Mouse (Mus musculus) embryonic facial prominence, embryonic 10.5 days (tissue): Measurements from ENCODE around the gene Il16. TPM values are rescaled to one million over a fixed set of nuclear protein-coding genes. Genes with fewer than 3 reads are reported as not detected.

ENCODE experiments used
- DNase-seq: peaks from one replicate; pipeline ENCODE4 v3.0.0-alpha.2; 2017; ENCODE audit warnings: low spot score
- H3K27ac ChIP-seq: fragments of 300-500 bp; sonication (generic); replicated peaks from 2 replicates; pipeline ENCODE4 v1.5.1; 2016; ENCODE audit warnings: mild to moderate bottlenecking
- H3K27me3 ChIP-seq: fragments of 300-500 bp; sonication (generic); replicated peaks from 2 replicates; pipeline ENCODE4 v1.6.1; 2016; ENCODE audit warnings: low read depth, mild to moderate bottlenecking; ENCODE audit not compliant: poor library complexity, severe bottlenecking
- H3K36me3 ChIP-seq: fragments of 300-500 bp; sonication (generic); replicated peaks from 2 replicates; pipeline ENCODE4 v1.6.1; 2016; ENCODE audit warnings: mild to moderate bottlenecking, moderate library complexity
- H3K4me1 ChIP-seq: fragments of 300-500 bp; sonication (generic); 2 replicates; pipeline ENCODE4 v1.6.1; 2016
- H3K4me3 ChIP-seq: fragments of 300-500 bp; sonication (generic); 2 replicates; pipeline ENCODE4 v1.5.1; 2016; ENCODE audit warnings: mild to moderate bottlenecking, moderate library complexity
- H3K9me3 ChIP-seq: fragments of 300-500 bp; sonication (generic); 2 replicates; pipeline ENCODE4 v1.6.1; 2016; ENCODE audit warnings: mild to moderate bottlenecking
- WGBS: fragments of 180-500 bp; shearing (Covaris S2); methylation state at CpG from one replicate; pipeline ENCODE4 v1.1.7; 2016; 5-methylcytosine and 5-hydroxymethylcytosine counted together
- polyA plus RNA-seq: library from polyadenylated mRNA; unstranded; fragments of >200 nt; fragmentation: Nextera tagmentation; extraction: Ambion mirVana; gene quantifications from 2 replicates; pipeline ENCODE4 v1.2.1, GENCODE M21; 2016

Il16 gene
- polyA plus RNA-seq, 1 experiment from 2014 or later: 1.9 TPM

- DNase-seq: peak; percentile 91
- peak within 1 kb of the TSS; percentile 85 for H3K27ac ChIP-seq
Measured at GRCm38 (mm10) chr7:83631828-83632681, 113.5 kb downstream of the Il16 start, which contains the start of gene Stard5. Gene Stard5, plus strand, starts transcription at chr7:83631959.

GRCm38 (mm10) chr7:83631073-83631827, 114.3 kb downstream of the Il16 start:
- peaks cover 26% of the 10 kb centered on the region for H3K4me1 ChIP-seq
- H3K27ac ChIP-seq: peak overlapping the region; percentile 85
- no peak for DNase-seq
- WGBS: 16% methylated on average over 11 of the region's 11 CpGs
- peaks cover 5% of the 10 kb centered on the region; the same call in 1 of the 2 replicates for H3K36me3 ChIP-seq
- H3K27me3 ChIP-seq: no peaks in the 10 kb centered on the region
- peak overlapping the region; percentile 77 for H3K4me3 ChIP-seq
- H3K9me3 ChIP-seq: no peaks in the 10 kb centered on the region

More at GRCm38 (mm10) chr7:83631828-83632681, 113.5 kb downstream of the Il16 start, which contains the start of gene Stard5:
- H3K36me3 ChIP-seq: peaks cover 13% of the 10 kb centered on the region
- H3K4me1 ChIP-seq: peaks cover 26% of the 10 kb centered on the region
- under 1% methylated on average over 35 of the region's 35 CpGs for WGBS
- H3K27me3 ChIP-seq: no peaks in the 10 kb centered on the region
- H3K9me3 ChIP-seq: no peaks in the 10 kb centered on the region
- H3K4me3 ChIP-seq: peak within 1 kb of the TSS; percentile 77

- Histone ChIP-seq H3K27ac (no peak overlapping the region), H3K27me3 (no peaks in the 10 kb centered on the region), H3K4me1 (peaks cover 15% of the 10 kb centered on the region), H3K9me3 (no peaks in the 10 kb centered on the region), H3K4me3 (no peak overlapping the region), H3K36me3 (no peaks in the 10 kb centered on the region)
- WGBS: 91% methylated on average over 4 of the region's 4 CpGs
- no peak for DNase-seq
Measured at GRCm38 (mm10) chr7:83627369-83627768, 118.2 kb downstream of the Il16 start.

- no peak overlapping the region for H3K27ac ChIP-seq
- WGBS: 90% methylated on average over 8 of the region's 8 CpGs
- no peaks in the 10 kb centered on the region for H3K27me3 ChIP-seq
- peaks cover 11% of the 10 kb centered on the region for H3K4me1 ChIP-seq
- no peak overlapping the region for H3K4me3 ChIP-seq
- no peaks in the 10 kb centered on the region for H3K36me3 ChIP-seq
- H3K9me3 ChIP-seq: no peaks in the 10 kb centered on the region
- DNase-seq: no peak
Measured at GRCm38 (mm10) chr7:83626557-83627257, 118.8 kb downstream of the Il16 start.

- Histone ChIP-seq H3K27me3 (no peaks in the 10 kb centered on the region), H3K36me3 (no peaks in the 10 kb centered on the region), H3K4me3 (no peak overlapping the region), H3K27ac (no peak overlapping the region), H3K4me1 (no peaks in the 10 kb centered on the region), H3K9me3 (no peaks in the 10 kb centered on the region)
- DNase-seq: no peak
- 86% methylated on average over 1 of the region's 1 CpGs for WGBS
Measured at GRCm38 (mm10) chr7:83624065-83624464, 121.5 kb downstream of the Il16 start.

- no peak for DNase-seq
- H3K27ac ChIP-seq: no peak overlapping the region
- no peak overlapping the region for H3K4me3 ChIP-seq
- WGBS: 94% methylated on average over 6 of the region's 6 CpGs
- no peaks in the 10 kb centered on the region for H3K27me3 ChIP-seq
- H3K36me3 ChIP-seq: no peaks in the 10 kb centered on the region
- no peaks in the 10 kb centered on the region for H3K9me3 ChIP-seq
- 0 out of 2 replicates have a peak, but pooled peaks cover 5% of the 10 kb centered on the region for H3K4me1 ChIP-seq
Measured at GRCm38 (mm10) chr7:83622582-83622981, 122.9 kb downstream of the Il16 start.

- WGBS: 95% methylated on average over 1 of the region's 1 CpGs
- no peak for DNase-seq
Measured at GRCm38 (mm10) chr7:83618709-83619108, 126.8 kb downstream of the Il16 start.

GRCm38 (mm10) chr7:83616268-83616667, 129.3 kb downstream of the Il16 start:
- peaks cover 11% of the 10 kb centered on the region for H3K4me1 ChIP-seq
- no peaks in the 10 kb centered on the region for H3K36me3 ChIP-seq
- H3K27me3 ChIP-seq: no peaks in the 10 kb centered on the region
- no peaks in the 10 kb centered on the region for H3K9me3 ChIP-seq
- H3K27ac ChIP-seq: no peak overlapping the region
- no peak overlapping the region for H3K4me3 ChIP-seq
- DNase-seq: no peak
- WGBS: 85% methylated on average over 3 of the region's 3 CpGs

More at GRCm38 (mm10) chr7:83618709-83619108, 126.8 kb downstream of the Il16 start:
- peaks cover 11% of the 10 kb centered on the region for H3K4me1 ChIP-seq
- H3K4me3 ChIP-seq: no peak overlapping the region
- no peaks in the 10 kb centered on the region for H3K9me3 ChIP-seq
- H3K36me3 ChIP-seq: no peaks in the 10 kb centered on the region
- no peaks in the 10 kb centered on the region for H3K27me3 ChIP-seq
- H3K27ac ChIP-seq: no peak overlapping the region

GRCm38 (mm10) chr7:83615815-83616214, 129.7 kb downstream of the Il16 start:
- Histone ChIP-seq H3K36me3 (no peaks in the 10 kb centered on the region), H3K9me3 (no peaks in the 10 kb centered on the region), H3K27ac (no peak overlapping the region), H3K4me3 (no peak overlapping the region), H3K27me3 (no peaks in the 10 kb centered on the region), H3K4me1 (peaks cover 11% of the 10 kb centered on the region)
- no peak for DNase-seq
- WGBS: 92% methylated on average over 8 of the region's 8 CpGs

GRCm38 (mm10) chr7:83615272-83615671, 130.3 kb downstream of the Il16 start:
- no peak overlapping the region for H3K4me3 ChIP-seq
- no peaks in the 10 kb centered on the region for H3K27me3 ChIP-seq
- H3K9me3 ChIP-seq: no peaks in the 10 kb centered on the region
- peaks cover 11% of the 10 kb centered on the region for H3K4me1 ChIP-seq
- DNase-seq: no peak
- no peak overlapping the region for H3K27ac ChIP-seq
- WGBS: 90% methylated on average over 3 of the region's 3 CpGs
- no peaks in the 10 kb centered on the region for H3K36me3 ChIP-seq

- WGBS: 92% methylated on average over 1 of the region's 1 CpGs
- H3K36me3 ChIP-seq: no peaks in the 10 kb centered on the region
- no peak overlapping the region for H3K4me3 ChIP-seq
- H3K9me3 ChIP-seq: no peaks in the 10 kb centered on the region
- H3K27ac ChIP-seq: no peak overlapping the region
- H3K27me3 ChIP-seq: no peaks in the 10 kb centered on the region
- no peak for DNase-seq
- H3K4me1 ChIP-seq: peaks cover 1% of the 10 kb centered on the region
Measured at GRCm38 (mm10) chr7:83611886-83612285, 133.6 kb downstream of the Il16 start.

GRCm38 (mm10) chr7:83609891-83610290, 135.6 kb downstream of the Il16 start:
- Histone ChIP-seq H3K4me1 (peaks cover 4% of the 10 kb centered on the region), H3K27me3 (no peaks in the 10 kb centered on the region), H3K4me3 (no peak overlapping the region), H3K9me3 (no peaks in the 10 kb centered on the region), H3K36me3 (no peaks in the 10 kb centered on the region), H3K27ac (no peak overlapping the region)
- 96% methylated on average over 4 of the region's 4 CpGs for WGBS
- DNase-seq: no peak
